Mouse (Mus musculus): ENCODE data around the gene Esrrb. TPM values are rescaled to one million over a fixed set of nuclear protein-coding genes. Genes with fewer than 3 reads are reported as not detected.

Gene Esrrb
- total and polyA plus RNA-seq, 2 experiments from 2014 or later, result 3.5 to 11.8 TPM

DNA sequence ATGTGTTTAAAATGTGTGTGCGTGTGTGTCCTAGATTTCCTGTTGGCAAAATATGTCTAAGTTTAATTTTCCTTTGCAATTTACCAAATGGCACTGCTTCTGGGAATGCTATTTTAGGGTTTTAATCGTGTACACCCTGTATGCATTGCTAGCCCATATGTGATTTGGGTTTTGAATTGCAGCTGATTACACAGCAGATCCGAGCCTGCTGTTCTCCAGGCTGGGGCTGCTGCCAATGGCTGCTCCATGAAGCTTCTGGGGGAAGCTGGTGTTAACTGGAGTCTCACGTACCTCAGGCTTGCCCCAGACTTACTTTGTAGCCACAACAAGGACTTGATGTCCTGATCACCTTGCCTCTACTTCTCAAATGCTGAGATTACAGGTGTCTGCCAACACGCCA lies 205.1 kb downstream of the Esrrb start:
- no peak overlapping the region for H3K9ac ChIP-seq (replicated peaks; ENCODE audit: low read depth, low read length)
- no peak overlapping the region for H3K27ac ChIP-seq (ENCODE audit: low read depth)
- H3K9me3 ChIP-seq (replicated peaks; ENCODE audit: control insufficient read depth, low read length), result no peaks in the 10 kb centered on the region
- TF ChIP-seq EP300 (IDR thresholded peaks at IDR 0.05; ENCODE audit: low read depth), result no peak
- TF ChIP-seq CTCF (IDR thresholded peaks at IDR 0.05; ENCODE audit: low read depth), result no peak
- H3K36me3 ChIP-seq (replicated peaks; ENCODE audit: control insufficient read depth, insufficient read depth, low read length), result no peaks in the 10 kb centered on the region
- DNase-seq (ENCODE audit: low spot score), result no peak
- no peak overlapping the region for H3K4me2 ChIP-seq (ENCODE audit: low read depth, low read length)
- no peak for ATAC-seq (ENCODE audit: insufficient read depth, low read depth)
- no peaks in the 10 kb centered on the region for H3K4me1 ChIP-seq (ENCODE audit: control insufficient read depth, insufficient read depth)
- no peak overlapping the region for H3K4me3 ChIP-seq (ENCODE audit: low read depth, low read length)
- WGBS, result 65% methylated on average over 5 of the region's 5 CpGs
- H3K27me3 ChIP-seq (ENCODE audit: control insufficient read depth, insufficient read depth, low read length), result no peaks in the 10 kb centered on the region

Other genes with a start within 250 kb of the Esrrb start
- gene Gpatch2l, start 119.3 kb upstream of the Esrrb start, total RNA-seq (2014; rRNA removed; ENCODE audit: low replicate concordance), result 16.0 and 19.6 TPM in 2 replicates
- 8.4 and 10.1 TPM in 2 replicates for gene Gpatch2l, start 119.3 kb upstream of the Esrrb start, polyA plus RNA-seq (2015; fragmentation: Nextera tagmentation; extraction: Ambion mirVana)